Mouse (Mus musculus) mouse embryonic stem cell (cell line): ENCODE measurements around the gene Galnt6.
"Not testable (repeated sequence)": the region's sequence is repeated elsewhere in the genome, so short reads cannot be mapped to it uniquely, and the experiment has no call there.

Experiments used
- in situ Hi-C, 2 experiments: fragments of 300-500 bp; cut with MboI; formaldehyde crosslinking; loops; 1 replicate in 1 of 2; 3 replicates in 1 of 2; pipeline ENCODE4 v1.14.3; 2019 to 2020; ENCODE audit warnings: low sequenced_read_pairs in 2 of 2, low pct_unique_long_range_greater_than_20kb in 1 of 2, mixed read lengths in 1 of 2; ENCODE audit not compliant: unreplicated experiment in 1 of 2

The Galnt6 gene

DNA sequence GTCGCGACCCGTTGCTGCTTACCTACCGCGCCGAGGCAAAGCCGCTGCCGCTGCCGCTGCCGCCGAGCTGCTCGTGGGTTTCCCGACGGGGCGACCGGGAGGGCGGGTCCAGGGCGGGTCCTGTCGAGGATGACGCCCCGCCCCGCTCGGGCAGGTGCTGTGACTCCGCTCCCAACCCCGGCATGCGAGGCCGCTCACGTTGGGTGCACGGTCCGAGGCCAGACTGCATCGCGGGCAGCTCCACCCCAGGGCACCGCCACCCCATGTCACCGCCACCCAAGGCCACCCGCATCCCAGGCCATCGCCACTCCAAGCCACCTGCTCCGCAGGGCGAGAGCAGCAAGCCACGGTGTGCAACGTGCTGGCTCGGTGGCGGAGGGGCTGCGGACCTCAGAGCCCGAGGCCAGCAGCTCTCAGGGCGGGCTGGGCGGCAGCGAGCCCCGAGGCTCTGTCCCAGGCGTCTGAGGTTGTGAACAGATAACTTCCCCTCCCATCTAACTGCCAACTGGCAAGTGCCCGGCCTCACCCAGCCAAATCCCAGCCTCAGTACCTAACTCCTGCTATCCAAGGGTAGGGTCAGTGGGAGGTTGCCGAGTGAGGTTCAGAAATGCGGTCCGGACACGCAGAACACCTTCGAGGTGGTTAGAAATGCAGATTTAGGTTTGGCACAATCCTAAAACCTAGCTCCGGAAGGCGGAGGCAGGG is at the start of gene Galnt6:
Galnt6 (minus strand) TSS at position 96 of the 705 bp plus-strand sequence.
- in situ Hi-C loops, result no loop called here

- in situ Hi-C loops, result no loop called here
Observed at GRCm38 (mm10) chr15:100777020-100778016, 48.1 kb upstream of the Galnt6 start.

- in situ Hi-C loops, result no loop called here
Observed at GRCm38 (mm10) chr15:100776424-100776823, 47.2 kb upstream of the Galnt6 start.

- in situ Hi-C loops, result no loop called here
Observed at GRCm38 (mm10) chr15:100775189-100776166, 46.3 kb upstream of the Galnt6 start.

- in situ Hi-C loops, result not testable (repeated sequence)
Observed at GRCm38 (mm10) chr15:100773859-100774258, 44.7 kb upstream of the Galnt6 start.

GRCm38 (mm10) chr15:100772685-100773084 is 43.5 kb upstream of the Galnt6 start:
- in situ Hi-C loops, result no loop called here

- in situ Hi-C loops, result no loop called here
Observed at GRCm38 (mm10) chr15:100770338-100770737, 41.2 kb upstream of the Galnt6 start.

DNA sequence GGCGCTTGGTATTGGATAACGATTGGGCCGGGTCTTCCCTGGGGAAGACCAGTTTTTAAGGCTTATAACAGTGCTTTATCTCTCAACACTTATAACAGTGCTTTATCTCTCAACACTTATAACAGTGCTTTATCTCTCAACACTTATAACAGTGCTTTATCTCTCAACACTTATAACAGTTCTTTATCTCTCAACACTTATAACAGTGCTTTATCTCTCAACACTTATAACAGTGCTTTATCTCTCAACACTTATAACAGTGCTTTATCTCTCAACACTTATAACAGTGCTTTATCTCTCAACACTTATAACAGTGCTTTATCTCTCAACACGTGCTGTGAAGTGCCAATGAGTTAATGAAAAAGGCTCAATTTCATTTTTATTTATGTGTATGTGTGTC is 39.8 kb upstream of the Galnt6 start:
- in situ Hi-C loops, result not testable (repeated sequence)

- in situ Hi-C loops, result no loop called here
Observed at GRCm38 (mm10) chr15:100767851-100768250, 38.7 kb upstream of the Galnt6 start.

DNA sequence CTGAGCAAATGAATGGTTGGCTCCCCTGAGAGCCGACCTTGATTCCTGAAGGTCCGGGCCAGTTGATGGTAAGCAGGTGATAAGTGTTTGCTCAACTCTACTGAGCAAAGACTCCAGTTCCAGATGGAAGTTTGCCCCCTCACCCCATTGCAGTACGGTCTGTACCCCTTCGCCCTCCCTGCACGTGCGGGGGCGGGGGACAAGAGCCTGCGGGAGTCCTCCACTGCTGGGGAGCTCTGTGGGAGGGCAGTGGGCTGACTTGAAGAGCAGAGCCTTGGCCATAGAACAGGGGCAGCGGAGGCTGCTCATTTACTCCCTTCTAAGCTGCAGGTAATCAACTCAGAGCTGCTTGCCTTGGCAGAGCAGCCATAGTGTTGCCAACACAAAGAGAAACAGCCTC is 37.6 kb upstream of the Galnt6 start:
- in situ Hi-C loops, result no loop called here

DNA sequence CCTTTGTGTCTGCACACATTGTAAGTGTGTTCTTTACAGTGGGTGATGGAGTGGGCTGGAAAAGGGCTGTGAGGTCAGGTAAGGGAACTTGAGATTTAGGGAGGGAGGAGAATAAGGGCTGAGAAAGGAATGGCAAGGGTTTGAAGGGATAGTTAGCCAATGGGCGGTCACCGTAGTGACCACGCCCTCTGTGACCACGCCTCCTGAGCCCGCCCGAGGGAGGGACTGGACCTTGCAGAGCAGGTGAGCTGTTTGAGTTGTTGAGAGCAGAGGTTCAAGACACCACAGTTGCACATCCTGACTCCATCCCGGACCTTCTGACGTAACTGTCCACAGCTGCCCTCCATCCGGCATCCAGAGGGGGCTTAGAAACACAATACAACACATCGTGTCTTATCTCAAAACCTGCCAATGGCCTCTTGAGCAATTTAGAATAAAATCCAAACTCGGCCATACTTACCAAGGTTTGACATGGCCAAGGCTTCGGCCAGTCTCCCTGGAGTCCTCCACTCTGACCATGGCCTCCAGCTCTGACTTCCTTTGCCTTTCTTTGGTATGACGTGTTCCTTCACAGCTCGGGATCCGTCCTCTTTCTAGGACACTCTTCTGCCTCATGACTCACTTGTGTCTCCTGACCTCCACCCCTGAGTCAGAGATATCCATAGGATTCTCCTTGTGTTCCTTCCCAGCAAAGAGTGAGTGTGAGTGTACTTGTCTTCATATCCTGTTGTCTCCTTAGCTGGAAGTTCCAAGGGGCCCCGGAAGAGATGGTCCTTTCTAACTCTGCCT is 35.2 kb upstream of the Galnt6 start:
- in situ Hi-C loops, result no loop called here

DNA sequence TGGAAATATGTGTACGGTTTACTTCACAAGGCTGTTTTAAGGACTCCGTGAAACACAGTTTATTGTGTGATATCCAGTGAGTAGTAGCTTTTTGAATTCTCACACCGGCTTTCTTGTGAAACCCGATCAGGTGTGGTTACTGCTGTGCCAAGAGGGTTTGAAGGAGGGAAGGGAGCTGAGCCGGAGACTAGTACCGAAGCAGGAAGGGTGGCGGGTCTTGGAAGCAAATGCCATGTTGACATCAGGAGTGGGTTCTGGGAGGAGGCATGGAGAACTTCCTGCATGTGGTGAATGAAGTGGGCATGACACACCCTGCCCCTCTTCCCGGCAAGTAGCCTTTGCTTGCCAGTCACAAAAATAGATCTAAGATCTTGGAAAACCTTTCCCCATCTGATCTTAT is 33.5 kb upstream of the Galnt6 start:
- in situ Hi-C loops, result no loop called here

GRCm38 (mm10) chr15:100761419-100762185 is 32.4 kb upstream of the Galnt6 start, which contains the start of gene Slc4a8:
TSS of gene Slc4a8 (plus strand) at chr15:100761747.
- in situ Hi-C loops, result no loop called here

- in situ Hi-C loops, result no loop called here
Observed at GRCm38 (mm10) chr15:100761036-100761418, 31.9 kb upstream of the Galnt6 start.

GRCm38 (mm10) chr15:100759286-100759685 is 30.1 kb upstream of the Galnt6 start:
- in situ Hi-C loops, result no loop called here

- in situ Hi-C loops, result no loop called here
Observed at GRCm38 (mm10) chr15:100757527-100757978, 28.4 kb upstream of the Galnt6 start.
